Comparison of ENCODE assay signal across 7 mouse cellular contexts in genomic region chr4:115828572-115828902, GRCm38 (mm10). TPM values are rescaled to one million over a fixed set of nuclear protein-coding genes. Genes with fewer than 3 reads are reported as not detected.
DNase-seq lines count a peak whose midpoint lies in the region; ATAC-seq lines count a peak whose summit lies in the region.

No protein-coding gene starts in this region.

- no peaks in the 10 kb centered on the region for H3K27me3 ChIP-seq in lung, embryonic 16.5 days (ENCODE audit: control insufficient read depth, insufficient read depth, low read depth, low read length)
- H3K27me3 ChIP-seq in forebrain, embryonic 13.5 days = peaks cover 14% of the 10 kb centered on the region; the same call in 1 of the 2 replicates
- H3K27me3 ChIP-seq in limb, embryonic 15.5 days = no peaks in the 10 kb centered on the region
- H3K27me3 ChIP-seq in stomach, embryonic 15.5 days (replicated peaks) = no peaks in the 10 kb centered on the region

- peaks cover 14% of the 10 kb centered on the region for H3K36me3 ChIP-seq in lung, embryonic 16.5 days (ENCODE audit: control insufficient read depth, insufficient read depth, low read length)
- no peaks in the 10 kb centered on the region; the same call in 1 of the 2 replicates for H3K36me3 ChIP-seq in forebrain, embryonic 13.5 days (ENCODE audit: poor library complexity, severe bottlenecking)
- peaks cover 23% of the 10 kb centered on the region for H3K36me3 ChIP-seq in limb, embryonic 15.5 days
- H3K36me3 ChIP-seq in stomach, embryonic 15.5 days = peaks cover 13% of the 10 kb centered on the region

- no peaks in the 10 kb centered on the region for H3K9me3 ChIP-seq in lung, embryonic 16.5 days (ENCODE audit: control insufficient read depth, low read length)
- H3K9me3 ChIP-seq in forebrain, embryonic 13.5 days (replicated peaks) = no peaks in the 10 kb centered on the region
- no peaks in the 10 kb centered on the region for H3K9me3 ChIP-seq in limb, embryonic 15.5 days
- no peaks in the 10 kb centered on the region for H3K9me3 ChIP-seq in stomach, embryonic 15.5 days

- WGBS in lung, embryonic 16.5 days = 6% methylated on average over 8 of the region's 8 CpGs
- 9% methylated on average over 8 of the region's 8 CpGs for WGBS in forebrain, embryonic 13.5 days
- 8% methylated on average over 8 of the region's 8 CpGs for WGBS in limb, embryonic 15.5 days
- 6% methylated on average over 8 of the region's 8 CpGs for WGBS in stomach, embryonic 15.5 days

- H3K9ac ChIP-seq in lung, embryonic 16.5 days (ENCODE audit: low read length) = peak overlapping the region; percentile 86
- H3K9ac ChIP-seq in forebrain, embryonic 13.5 days = peak overlapping the region; percentile 81
- H3K9ac ChIP-seq in limb, embryonic 15.5 days = peak overlapping the region; percentile 81; the same call in 1 of the 2 replicates
- H3K9ac ChIP-seq in stomach, embryonic 15.5 days = 0 out of 2 replicates have a peak overlapping the region, but pooled peaks have one; percentile 60

- peaks cover 7% of the 10 kb centered on the region for H3K4me1 ChIP-seq in lung, embryonic 16.5 days (replicated peaks; ENCODE audit: control insufficient read depth, insufficient read depth, low read length)
- peaks cover 7% of the 10 kb centered on the region; the same call in 1 of the 2 replicates for H3K4me1 ChIP-seq in forebrain, embryonic 13.5 days
- H3K4me1 ChIP-seq in limb, embryonic 15.5 days = peaks cover 16% of the 10 kb centered on the region
- H3K4me1 ChIP-seq in stomach, embryonic 15.5 days = peaks cover 12% of the 10 kb centered on the region; the same call in 1 of the 2 replicates

- ATAC-seq in lung, embryonic 16.5 days (ENCODE audit: low read depth) = no peak
- no peak; the same call in 1 of the 2 replicates for ATAC-seq in forebrain, embryonic 13.5 days
- ATAC-seq in limb, embryonic 15.5 days (ENCODE audit: insufficient number of reproducible peaks, low FRiP score, low TSS enrichment, low read depth) = no peak
- no peak for ATAC-seq in stomach, embryonic 15.5 days (ENCODE audit: insufficient read depth, low FRiP score, low read depth)

- no peak for DNase-seq in lung, postnatal 10 days
- no peak for DNase-seq in spleen, postnatal 4 days (ENCODE audit: low spot score in 2 of 2)
- DNase-seq in ovary, postnatal 14 days (ENCODE audit: low spot score) = no peak

- H3K4me3 ChIP-seq in lung, embryonic 16.5 days (ENCODE audit: low read length) = peak overlapping the region; percentile 86
- peak overlapping the region; percentile 78 for H3K4me3 ChIP-seq in forebrain, embryonic 13.5 days
- H3K4me3 ChIP-seq in limb, embryonic 15.5 days = peak overlapping the region; percentile 88
- peak overlapping the region; percentile 99 for H3K4me3 ChIP-seq in stomach, embryonic 15.5 days (replicated peaks)

- H3K27ac ChIP-seq in lung, embryonic 16.5 days (ENCODE audit: low read length) = no peak overlapping the region
- no peak overlapping the region for H3K27ac ChIP-seq in forebrain, embryonic 13.5 days
- peak overlapping the region; percentile 35; the same call in 1 of the 2 replicates for H3K27ac ChIP-seq in limb, embryonic 15.5 days
- no peak overlapping the region; the same call in 1 of the 2 replicates for H3K27ac ChIP-seq in stomach, embryonic 15.5 days

- peak overlapping the region; percentile 63 for H3K4me2 ChIP-seq in lung, embryonic 16.5 days (ENCODE audit: low read depth, low read length)
- H3K4me2 ChIP-seq in forebrain, embryonic 13.5 days = peak overlapping the region; percentile 85
- peak overlapping the region; percentile 77 for H3K4me2 ChIP-seq in limb, embryonic 15.5 days
- H3K4me2 ChIP-seq in stomach, embryonic 15.5 days = peak overlapping the region; percentile 79

RNA-seq across cellular contexts. Expression of gene Mob3c, which starts 0.6 kb away (rescaled TPM):
- polyA plus RNA-seq in lung, embryonic 16.5 days (2015; fragmentation: Nextera tagmentation; extraction: Ambion mirVana) = 14.2 and 15.6 TPM in 2 replicates
- 3.8 and 4.9 TPM in 2 replicates for polyA plus RNA-seq in forebrain, embryonic 13.5 days (2015; fragmentation: Nextera tagmentation; extraction: Ambion mirVana)
- polyA plus RNA-seq in limb, embryonic 15.5 days (2015; fragmentation: Nextera tagmentation; extraction: Ambion mirVana) = 14.0 and 14.1 TPM in 2 replicates
- 11.8 and 13.5 TPM in 2 replicates for polyA plus RNA-seq in stomach, embryonic 15.5 days (2015; fragmentation: Nextera tagmentation; extraction: Ambion mirVana)

RNA-seq across cellular contexts. Expression of gene Mknk1, which starts 10.5 kb away (rescaled TPM):
- 28.1 and 30.1 TPM in 2 replicates for polyA plus RNA-seq in lung, embryonic 16.5 days (2015; fragmentation: Nextera tagmentation; extraction: Ambion mirVana)
- polyA plus RNA-seq in forebrain, embryonic 13.5 days (2015; fragmentation: Nextera tagmentation; extraction: Ambion mirVana) = 21.7 and 23.0 TPM in 2 replicates
- 31.8 and 32.7 TPM in 2 replicates for polyA plus RNA-seq in limb, embryonic 15.5 days (2015; fragmentation: Nextera tagmentation; extraction: Ambion mirVana)
- 43.1 and 58.5 TPM in 2 replicates for polyA plus RNA-seq in stomach, embryonic 15.5 days (2015; fragmentation: Nextera tagmentation; extraction: Ambion mirVana)

RNA-seq across cellular contexts. Expression of gene Atpaf1, which starts 43.9 kb away (rescaled TPM):
- 38.6 and 45.1 TPM in 2 replicates for polyA plus RNA-seq in lung, embryonic 16.5 days (2015; fragmentation: Nextera tagmentation; extraction: Ambion mirVana)
- 31.1 and 35.8 TPM in 2 replicates for polyA plus RNA-seq in forebrain, embryonic 13.5 days (2015; fragmentation: Nextera tagmentation; extraction: Ambion mirVana)
- polyA plus RNA-seq in limb, embryonic 15.5 days (2015; fragmentation: Nextera tagmentation; extraction: Ambion mirVana) = 44.1 and 50.6 TPM in 2 replicates
- 47.8 and 50.9 TPM in 2 replicates for polyA plus RNA-seq in stomach, embryonic 15.5 days (2015; fragmentation: Nextera tagmentation; extraction: Ambion mirVana)

RNA-seq across cellular contexts. Expression of gene Tex38, which starts 47.7 kb away (rescaled TPM):
- polyA plus RNA-seq in lung, embryonic 16.5 days (2015; fragmentation: Nextera tagmentation; extraction: Ambion mirVana) = 0.19 TPM in 1 of 2 replicates, not detected in the other
- polyA plus RNA-seq in forebrain, embryonic 13.5 days (2015; fragmentation: Nextera tagmentation; extraction: Ambion mirVana) = 0.38 TPM in 1 of 2 replicates, not detected in the other
- 0.22 and 0.26 TPM in 2 replicates for polyA plus RNA-seq in limb, embryonic 15.5 days (2015; fragmentation: Nextera tagmentation; extraction: Ambion mirVana)
- 0.40 and 0.45 TPM in 2 replicates for polyA plus RNA-seq in stomach, embryonic 15.5 days (2015; fragmentation: Nextera tagmentation; extraction: Ambion mirVana)

RNA-seq across cellular contexts. Expression of gene Kncn, which starts 55.7 kb away (rescaled TPM):
- polyA plus RNA-seq in lung, embryonic 16.5 days (2015; fragmentation: Nextera tagmentation; extraction: Ambion mirVana) = not detected in 2 replicates
- 0.09 TPM in 1 of 2 replicates, not detected in the other for polyA plus RNA-seq in forebrain, embryonic 13.5 days (2015; fragmentation: Nextera tagmentation; extraction: Ambion mirVana)
- not detected in 2 replicates for polyA plus RNA-seq in limb, embryonic 15.5 days (2015; fragmentation: Nextera tagmentation; extraction: Ambion mirVana)
- polyA plus RNA-seq in stomach, embryonic 15.5 days (2015; fragmentation: Nextera tagmentation; extraction: Ambion mirVana) = not detected in 2 replicates
